Mouse (Mus musculus) left cerebral cortex, adult 18-20 months (tissue): ENCODE measurements at regions not wholly inside any gene's neighbourhood (a gene's known extent, or its start where the extent isn't known, plus 50 kb on each side); places are given as distances from the start of the nearest gene placed in this dataset.
A peak's percentile ranks its signal among the peaks of the same experiment; 100 is the strongest.

Experiments used
- DNase-seq, 2 experiments: peaks; one replicate each; pipeline ENCODE4 v3.0.0; 2021 to 2022; ENCODE audit warnings: low spot score in 2 of 2, mixed read lengths in 1 of 2

DNA sequence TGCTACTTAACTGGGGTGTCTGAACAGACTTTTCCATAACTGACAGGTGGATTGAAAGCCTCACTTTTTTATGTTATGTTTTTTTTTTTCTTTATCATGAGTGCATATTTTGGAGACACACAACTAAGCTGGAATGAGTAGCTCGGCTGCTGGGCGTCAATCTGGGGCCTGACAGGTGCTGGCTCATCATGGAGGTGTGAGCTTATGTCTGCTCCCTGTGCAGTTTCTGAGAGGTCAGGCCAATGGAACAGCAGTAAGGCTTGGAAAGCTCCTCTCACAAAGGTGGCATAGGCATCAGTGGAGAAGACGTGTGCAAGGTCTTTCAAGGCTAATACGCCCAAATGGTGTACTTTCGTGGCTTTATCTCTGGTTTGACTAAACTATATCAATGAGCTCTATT, 738.2 kb downstream of the Speer2 start:
- DNase-seq = no peak

DNA sequence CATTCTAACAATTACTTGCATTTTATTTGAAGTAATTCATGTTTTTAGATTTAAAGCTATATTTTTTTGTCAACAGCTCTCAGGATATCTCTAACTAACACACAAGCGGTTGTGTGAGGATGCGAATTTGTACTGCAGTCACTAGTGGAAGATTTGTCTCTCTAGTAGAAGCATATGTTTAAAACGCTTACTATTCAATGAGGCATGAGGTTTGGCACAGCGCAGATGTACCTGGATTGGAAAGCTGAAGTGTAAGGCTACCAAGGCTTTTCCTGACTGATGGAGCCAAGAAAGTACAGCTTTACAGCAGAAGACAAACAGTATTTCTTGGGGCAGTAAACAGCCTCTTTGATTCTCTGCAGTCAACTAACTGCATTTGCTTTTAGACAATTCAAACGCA, 758.2 kb downstream of the Speer2 start:
- DNase-seq = no peak

DNA sequence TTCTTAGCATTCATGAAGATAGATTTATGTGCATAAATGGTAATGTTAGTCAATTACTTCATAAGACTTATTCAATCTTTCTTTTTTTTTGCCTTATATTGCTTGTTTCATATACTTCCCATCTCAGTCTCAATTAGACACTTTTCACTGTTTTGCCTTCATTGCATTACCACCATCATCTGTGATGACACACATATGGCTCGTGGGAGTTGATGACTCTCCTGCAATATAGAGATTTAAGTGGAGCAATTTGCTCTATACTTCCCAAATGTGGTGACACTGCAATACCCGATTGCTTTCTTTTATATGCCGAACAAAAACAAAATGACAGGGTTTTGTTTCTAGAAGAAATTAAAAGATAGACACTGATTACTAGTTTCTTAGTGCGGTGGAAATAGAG, 770.5 kb downstream of the Speer2 start:
- DNase-seq = peak in 1 of 2 experiments; percentile 24

DNA sequence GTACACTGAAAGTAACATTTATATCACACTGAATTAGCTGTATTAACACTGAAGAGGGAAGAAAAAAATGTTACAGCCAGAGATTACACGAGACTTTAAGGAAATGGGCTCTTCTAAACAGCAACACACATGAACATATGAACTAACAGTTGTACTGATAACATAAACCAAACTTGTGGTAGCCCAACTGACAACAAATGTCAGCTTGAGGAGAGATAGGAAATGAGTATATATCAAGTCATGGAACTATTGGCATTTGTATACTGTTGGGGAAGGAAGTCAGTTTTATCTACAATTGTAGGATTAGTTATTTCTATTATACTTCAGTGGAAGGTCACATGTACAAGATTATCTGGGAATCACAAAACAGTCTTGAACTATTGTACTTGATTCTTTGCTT, 812.4 kb downstream of the Speer2 start:
- DNase-seq = no peak
